Mouse (Mus musculus) gastrocnemius, adult 8-10 months (tissue): ENCODE results near the gene Upf2. TPM values are rescaled to one million over a fixed set of nuclear protein-coding genes. Genes with fewer than 3 reads are reported as not detected.
"Not testable (repeated sequence)": the region's sequence is repeated elsewhere in the genome, so short reads cannot be mapped to it uniquely, and the experiment has no call there.

Experiments used
- DNase-seq, 2 experiments: peaks; one replicate each; pipeline ENCODE4 v3.0.0; 2022; ENCODE audit warnings: low spot score in 2 of 2
- total RNA-seq, 4 experiments: library from RNA; stranded (reverse); gene quantifications; 2 replicates each; pipeline ENCODE4 v1.2.4; 2022

Gene Upf2
- total RNA-seq, 4 experiments from 2014 or later, result 26.7 to 39.3 (median 31.9) TPM

DNA sequence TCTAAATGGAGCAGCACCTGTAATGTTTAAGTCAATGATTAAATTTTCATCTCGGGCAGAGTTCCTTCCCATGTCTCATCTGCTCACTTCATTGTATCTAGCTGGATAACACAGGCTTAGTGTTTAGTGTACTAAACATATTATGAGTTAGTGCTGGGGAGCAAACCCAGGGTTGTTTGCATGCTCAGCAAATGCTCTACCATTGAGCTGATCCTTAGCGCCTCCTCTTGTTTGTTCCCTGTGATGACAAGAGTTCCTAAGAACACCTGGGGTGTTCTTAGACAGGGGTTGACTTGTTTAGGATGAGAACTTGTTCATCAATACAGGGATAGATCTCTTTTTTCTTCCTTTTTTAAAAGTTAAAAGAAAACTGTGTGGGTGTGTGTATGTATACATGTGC is 2.3 kb upstream of the Upf2 start:
- DNase-seq, result no peak

DNA sequence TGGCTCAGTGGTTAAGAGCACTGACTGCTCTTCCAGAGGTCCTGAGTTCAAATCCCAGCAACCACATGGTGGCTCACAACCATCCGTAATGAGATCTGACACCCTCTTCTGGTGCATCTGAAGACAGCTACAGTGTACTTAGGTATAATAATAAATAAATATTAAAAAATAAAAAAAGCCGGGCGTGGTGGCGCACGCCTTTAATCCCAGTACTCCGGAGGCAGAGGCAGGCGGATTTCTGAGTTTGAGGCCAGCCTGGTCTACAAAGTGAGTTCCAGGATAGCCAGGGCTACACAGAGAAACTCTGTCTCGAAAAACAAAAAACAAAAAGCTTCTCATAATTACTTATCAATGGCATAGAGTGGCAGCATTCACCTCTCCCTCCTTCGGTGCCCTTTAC is 1.4 kb upstream of the Upf2 start:
- not testable (repeated sequence) for DNase-seq

GRCm38 (mm10) chr2:5950305-5950704 is 964 bp upstream of the Upf2 start:
- DNase-seq, result no peak

- no peak for DNase-seq
Measured at GRCm38 (mm10) chr2:5951621-5952211, 447 bp downstream of the Upf2 start.

DNA sequence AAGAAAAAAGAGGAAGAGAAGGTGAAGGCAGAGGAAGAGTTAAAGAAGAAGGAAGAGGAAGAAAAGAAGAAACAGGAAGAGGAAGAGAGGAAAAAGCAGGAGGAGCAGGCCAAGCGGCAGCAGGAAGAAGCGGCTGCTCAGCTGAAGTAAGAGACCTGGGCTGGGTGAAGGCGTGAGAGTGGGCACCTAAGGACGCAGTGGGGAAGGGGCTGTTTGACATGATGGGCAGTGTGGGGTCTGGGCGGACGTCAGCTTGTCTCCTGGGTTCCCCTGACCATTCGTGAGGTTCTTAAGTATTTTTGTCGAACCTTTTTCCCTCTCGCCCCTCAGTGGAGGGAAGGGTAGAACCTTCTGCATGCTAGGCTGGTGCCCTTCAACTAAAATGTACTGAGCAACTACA is 6.4 kb downstream of the Upf2 start:
- no peak for DNase-seq

- DNase-seq, result no peak
Measured at GRCm38 (mm10) chr2:5962265-5962664, 11.0 kb downstream of the Upf2 start.

DNA sequence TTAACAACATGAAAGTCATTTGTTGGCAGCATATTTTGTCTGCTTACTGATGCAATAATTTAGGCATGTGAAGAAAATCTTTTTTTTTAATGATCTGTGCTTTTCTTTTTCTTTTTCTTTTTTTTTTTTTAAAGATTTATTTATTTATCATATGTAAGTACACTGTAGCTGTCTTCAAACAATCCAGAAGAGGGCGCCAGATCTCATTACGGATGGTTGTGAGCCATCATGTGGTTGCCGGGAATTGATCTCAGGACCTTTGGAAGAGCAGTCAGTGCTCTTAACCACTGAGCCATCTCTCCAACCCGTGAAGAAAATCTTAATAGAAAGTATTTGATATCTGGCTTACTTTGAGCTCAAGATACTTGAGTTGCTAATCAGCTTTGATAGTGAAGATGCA is 12.5 kb downstream of the Upf2 start:
- not testable (repeated sequence) for DNase-seq

GRCm38 (mm10) chr2:5965972-5966371 is 14.7 kb downstream of the Upf2 start:
- no peak for DNase-seq

- DNase-seq, result not testable (repeated sequence)
Measured at GRCm38 (mm10) chr2:5970629-5971028, 19.4 kb downstream of the Upf2 start.

DNA sequence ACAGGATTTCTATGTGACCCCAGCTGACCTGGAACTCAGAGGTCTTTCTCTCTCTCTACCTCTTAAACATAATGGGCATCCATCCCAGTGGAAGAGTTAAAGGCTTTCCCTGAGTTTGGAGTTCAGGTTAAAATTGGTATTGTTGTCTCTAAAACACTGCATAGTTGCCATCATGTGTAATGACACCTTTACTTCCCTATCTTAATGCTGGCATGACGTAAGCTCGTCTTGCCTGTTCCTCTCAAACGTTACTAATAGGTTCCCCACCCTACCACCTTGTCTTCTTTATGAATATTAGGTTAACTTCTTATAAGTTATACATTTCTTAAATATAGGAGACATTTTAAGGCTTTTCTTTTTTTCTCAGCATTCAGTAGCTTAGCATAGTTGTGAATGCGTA is 26.3 kb downstream of the Upf2 start:
- DNase-seq, result no peak

- no peak for DNase-seq
Measured at GRCm38 (mm10) chr2:5995538-5995937, 44.3 kb downstream of the Upf2 start.

GRCm38 (mm10) chr2:6003949-6004348 is 52.7 kb downstream of the Upf2 start:
- DNase-seq, result no peak

GRCm38 (mm10) chr2:6014532-6014931 is 63.3 kb downstream of the Upf2 start:
- DNase-seq, result no peak

DNA sequence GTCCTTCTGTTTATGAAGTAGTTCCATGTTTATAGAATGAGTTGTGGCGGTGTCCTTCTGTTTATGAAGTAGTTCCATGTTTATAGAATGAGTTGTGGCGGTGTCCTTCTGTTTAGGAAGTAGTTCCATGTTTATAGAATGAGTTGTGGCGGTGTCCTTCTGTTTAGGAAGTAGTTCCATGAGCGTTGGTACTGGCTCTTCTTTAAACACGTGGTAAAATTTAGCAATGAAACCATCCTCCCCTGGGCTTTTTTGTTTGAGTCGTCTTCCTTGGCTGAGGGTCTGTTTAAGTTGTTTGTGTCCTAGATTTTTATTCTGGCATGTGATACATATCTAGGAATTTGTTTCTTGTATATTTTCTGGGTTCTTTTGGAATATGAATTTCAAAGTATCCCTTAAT is 63.9 kb downstream of the Upf2 start:
- DNase-seq, result not testable (repeated sequence)

DNA sequence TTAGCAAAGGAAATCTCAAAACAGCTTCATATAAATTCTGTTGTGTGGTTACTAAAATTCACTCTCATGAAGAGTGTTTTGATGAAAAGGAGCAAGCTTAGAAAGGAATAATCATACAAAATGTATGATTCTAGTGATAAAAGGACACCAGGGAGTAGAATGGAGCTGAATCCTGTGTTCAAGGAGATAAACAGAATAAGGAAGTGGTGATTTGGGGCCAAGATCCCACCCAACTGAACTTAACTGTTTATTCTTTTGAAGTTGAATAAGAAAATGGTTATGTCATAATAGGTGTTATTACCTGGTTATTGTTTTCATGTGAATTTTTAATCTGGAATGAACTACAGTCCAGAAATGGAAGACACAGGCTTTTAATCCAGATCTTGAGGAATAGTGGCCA is 69.3 kb downstream of the Upf2 start:
- DNase-seq, result no peak

DNA sequence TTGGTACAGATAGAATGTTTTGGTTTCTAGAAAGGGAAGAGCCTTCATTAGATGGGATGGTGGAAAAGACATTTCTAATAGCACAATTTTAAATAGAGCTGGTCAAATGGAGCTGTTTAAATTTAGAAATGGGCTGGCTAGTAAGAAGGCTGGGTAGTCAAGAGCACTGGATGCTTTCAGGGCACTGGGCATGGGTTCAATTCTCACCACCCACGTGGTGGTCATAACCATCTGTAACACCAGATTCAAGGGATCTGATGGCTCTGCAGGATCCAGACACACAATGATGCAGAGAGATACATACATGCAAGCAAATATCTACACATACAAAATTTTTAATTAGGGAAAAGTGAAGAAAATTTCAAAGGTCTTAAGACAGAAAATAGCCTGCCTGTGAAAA is 91.4 kb downstream of the Upf2 start:
- DNase-seq, result no peak

- no peak for DNase-seq
Measured at GRCm38 (mm10) chr2:6046796-6047195, 95.5 kb downstream of the Upf2 start.

DNA sequence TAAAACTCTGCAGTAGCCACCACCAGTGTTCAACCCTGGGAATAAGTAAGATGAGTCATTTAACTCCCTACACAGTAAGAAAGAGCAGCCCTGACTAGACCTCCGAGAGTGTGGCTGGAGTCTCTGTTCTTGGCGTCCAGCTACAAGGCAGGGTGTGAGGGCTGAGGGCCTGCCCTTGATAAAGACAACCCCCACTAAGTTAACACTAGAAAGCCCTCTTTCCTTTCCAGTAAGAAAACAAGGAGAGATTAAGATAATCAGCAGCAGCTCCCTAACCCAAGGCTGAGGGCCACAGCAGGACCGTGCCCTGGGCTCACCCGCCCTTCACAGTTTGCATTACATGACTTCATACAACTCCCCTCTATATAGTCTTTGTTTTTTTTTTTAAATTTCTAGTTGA is 97.3 kb downstream of the Upf2 start:
- no peak for DNase-seq

DNA sequence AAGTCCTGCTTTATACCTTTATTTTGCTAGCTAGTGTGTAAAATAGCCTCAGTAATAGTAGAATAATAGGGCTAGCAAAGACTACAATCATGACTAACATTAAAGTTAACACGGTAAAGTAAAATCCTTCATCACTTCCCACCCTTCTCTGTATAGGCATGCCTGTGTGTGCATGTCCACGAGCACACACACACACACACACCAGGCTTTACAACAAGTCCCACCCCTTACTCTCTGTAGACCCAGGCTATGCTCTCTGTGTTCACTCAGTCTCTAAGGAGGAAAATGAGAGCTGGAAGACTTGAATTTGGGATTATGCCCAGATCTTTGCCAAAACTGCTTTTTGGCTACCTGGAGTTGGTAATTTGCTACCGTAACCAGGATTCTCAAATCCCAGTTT is 97.7 kb downstream of the Upf2 start:
- no peak for DNase-seq

DNA sequence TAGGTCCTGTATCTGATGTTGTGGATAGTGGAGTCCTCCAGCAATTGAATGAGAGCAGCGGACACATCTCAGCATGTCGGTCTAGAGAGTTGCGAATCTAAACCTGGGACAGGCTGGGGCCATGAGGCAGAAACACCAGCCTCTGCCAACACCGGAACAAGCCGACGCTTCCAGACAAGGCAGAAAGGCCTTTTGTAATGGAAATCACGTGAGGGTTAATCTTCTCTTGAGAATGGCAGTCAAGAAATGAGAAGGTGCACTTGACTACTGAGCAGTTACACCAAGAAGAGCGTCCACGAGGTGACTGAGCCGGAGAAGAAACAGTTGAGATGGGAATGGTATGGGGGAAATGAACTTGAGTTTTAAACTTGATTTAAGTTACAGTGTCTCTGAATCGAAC is 104.2 kb downstream of the Upf2 start:
- no peak for DNase-seq

DNA sequence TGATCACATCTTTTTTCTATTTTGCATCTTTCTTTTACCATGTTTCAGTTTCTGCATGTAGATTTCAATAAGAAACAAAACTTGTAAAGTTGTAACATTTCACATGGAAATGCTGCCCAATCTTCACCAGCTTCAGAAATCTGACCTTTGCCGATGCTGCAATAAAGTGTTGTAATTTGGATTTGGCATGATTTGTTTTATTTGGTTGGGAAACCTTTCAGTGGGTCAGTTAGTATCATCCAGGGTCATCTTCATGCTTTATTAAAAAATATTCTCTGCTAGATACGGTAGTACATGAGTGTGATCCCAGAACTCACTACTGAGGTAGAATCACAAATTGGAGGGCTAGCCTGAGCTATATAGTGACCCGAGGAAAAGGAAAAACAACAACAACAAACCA is 105.2 kb downstream of the Upf2 start:
- no peak for DNase-seq

DNA sequence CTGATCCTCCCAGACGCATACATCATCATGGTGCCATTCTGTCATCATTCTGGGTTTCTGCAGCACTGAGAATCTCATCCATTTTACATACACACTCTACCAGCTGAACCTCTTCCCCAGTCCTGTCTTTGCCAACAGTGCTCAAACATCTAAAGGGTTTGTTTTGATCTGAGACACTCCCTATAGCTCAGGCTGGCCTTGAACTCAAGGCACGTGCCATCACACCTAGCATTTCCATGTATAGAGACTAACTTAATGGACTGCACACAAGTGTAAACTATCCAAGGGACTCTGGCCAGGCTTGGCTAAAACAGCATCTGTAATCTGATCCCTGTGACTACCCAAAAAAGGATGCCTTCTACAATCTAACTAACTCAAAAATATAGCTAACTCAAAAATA is 108.0 kb downstream of the Upf2 start:
- no peak for DNase-seq

DNA sequence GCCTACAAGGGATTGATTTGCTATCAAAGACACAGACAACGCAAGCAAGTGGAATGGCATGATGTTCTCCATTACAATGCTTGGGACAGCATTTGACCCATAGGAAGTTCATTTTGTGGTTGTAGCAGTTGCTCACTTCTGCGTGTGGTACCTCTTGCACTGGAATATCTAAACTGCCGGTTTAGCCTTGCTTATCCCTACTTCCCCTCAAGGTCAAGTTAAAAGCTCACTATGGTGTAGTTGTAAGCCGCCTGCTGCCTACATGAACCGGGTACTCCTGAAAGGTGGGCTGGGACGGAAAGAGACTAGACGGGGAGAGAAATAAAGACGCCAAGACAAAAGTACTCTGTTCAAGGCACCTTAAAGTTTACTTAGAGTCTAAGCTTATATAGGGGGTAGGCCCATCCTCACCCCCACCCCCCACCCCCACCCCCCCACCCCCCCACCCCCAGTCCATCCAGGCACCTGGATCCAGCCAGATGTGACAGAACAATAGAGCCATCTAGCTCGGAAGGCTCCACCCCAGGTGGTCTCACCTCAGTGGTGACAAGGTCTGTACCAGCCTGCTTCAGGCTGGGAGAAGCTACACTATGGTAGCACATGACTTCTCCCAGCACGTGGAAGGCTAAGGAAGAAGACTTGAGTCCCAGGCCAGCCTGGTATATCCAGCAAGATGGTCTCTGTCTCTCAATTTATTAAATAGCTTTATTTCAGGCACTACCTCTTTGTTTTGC is 109.0 kb downstream of the Upf2 start:
- DNase-seq, result no peak
